In genomic region chr13:9467216-9467615, GRCm38 (mm10) we compare ENCODE assay signal across 9 mouse cellular contexts.
DNase-seq lines count a peak whose midpoint lies in the region; ATAC-seq lines count a peak whose summit lies in the region.
"Had no signal": no experiment of that assay in that cellular context is flagged by ENCODE, and none has a peak within 500 bp of the region (broad histone marks: within the 10 kb centered on the region; RNA-seq: fewer than 3 reads in every experiment).

No protein-coding gene starts in this region.

- intact Hi-C loops in left cerebral cortex, postnatal 4 days (cut with DNase I), result loop anchor here (5.0 to 10.0 kb wide), 2 partner anchors 190 to 282 kb away; partner anchors contain the start of gene Dip2c

- DNase-seq in urinary bladder, postnatal 25 days (ENCODE audit: low spot score), result peak; percentile 64
- DNase-seq in urinary bladder, adult 2 months (ENCODE audit: low spot score), result no peak
- peak; percentile 18 for DNase-seq in adrenal gland, adult 8-10 months
- DNase-seq in embryonic facial prominence, embryonic 10.5 days (ENCODE audit: low spot score), result peak; percentile 42
- DNase-seq in induced T-regulatory cell, adult 2 months (ENCODE audit: low read depth), result peak; percentile 81
- DNase-seq in left cerebral cortex, postnatal 4 days, result peak; percentile 47
- DNase-seq in ovary, postnatal 36 days (ENCODE audit: low spot score), result no peak

- H3K27me3 ChIP-seq in embryonic facial prominence, embryonic 10.5 days (replicated peaks; ENCODE audit: low read depth, poor library complexity, severe bottlenecking), result no peaks in the 10 kb centered on the region
- no peaks in the 10 kb centered on the region for H3K27me3 ChIP-seq in neural tube, embryonic 15.5 days (replicated peaks)
- H3K27me3 ChIP-seq: neural tube, embryonic 13.5 days had no signal

- no peaks in the 10 kb centered on the region for H3K9me3 ChIP-seq in embryonic facial prominence, embryonic 10.5 days
- no peaks in the 10 kb centered on the region for H3K9me3 ChIP-seq in neural tube, embryonic 15.5 days (replicated peaks)
- H3K9me3 ChIP-seq: neural tube, embryonic 13.5 days had no signal

- no peak overlapping the region for H3K27ac ChIP-seq in embryonic facial prominence, embryonic 10.5 days (replicated peaks)
- H3K27ac ChIP-seq in neural tube, embryonic 15.5 days (replicated peaks), result no peak overlapping the region
- H3K27ac ChIP-seq: neural tube, embryonic 13.5 days had no signal

- H3K36me3 ChIP-seq in embryonic facial prominence, embryonic 10.5 days (replicated peaks), result no peaks in the 10 kb centered on the region
- no peaks in the 10 kb centered on the region for H3K36me3 ChIP-seq in neural tube, embryonic 15.5 days
- H3K36me3 ChIP-seq: neural tube, embryonic 13.5 days had no signal

- 0 out of 2 replicates have a peak, but pooled peaks cover under 1% of the 10 kb centered on the region for H3K4me1 ChIP-seq in embryonic facial prominence, embryonic 10.5 days
- no peaks in the 10 kb centered on the region for H3K4me1 ChIP-seq in neural tube, embryonic 15.5 days
- H3K4me1 ChIP-seq: neural tube, embryonic 13.5 days had no signal

- H3K9ac ChIP-seq in neural tube, embryonic 15.5 days (replicated peaks), result no peak overlapping the region
- H3K9ac ChIP-seq: neural tube, embryonic 13.5 days had no signal

- ATAC-seq in neural tube, embryonic 15.5 days (ENCODE audit: low FRiP score), result 0 out of 2 replicates have a peak, but pooled peaks have one; percentile 9

- H3K4me2 ChIP-seq in neural tube, embryonic 15.5 days, result no peak overlapping the region
- H3K4me2 ChIP-seq: neural tube, embryonic 13.5 days had no signal

- 32% methylated on average over 1 of the region's 1 CpGs for WGBS in embryonic facial prominence, embryonic 10.5 days
- 26% methylated on average over 1 of the region's 1 CpGs for WGBS in neural tube, embryonic 15.5 days

- no peak overlapping the region for H3K4me3 ChIP-seq in embryonic facial prominence, embryonic 10.5 days
- no peak overlapping the region for H3K4me3 ChIP-seq in neural tube, embryonic 15.5 days (replicated peaks)
- H3K4me3 ChIP-seq: neural tube, embryonic 13.5 days had no signal

Comparison
In these comparisons a context has a peak if more than half of its experiments do, and no peak if none do; other contexts are left out.
1. DNase-seq: peak in urinary bladder, postnatal 25 days (single experiment), adrenal gland, adult 8-10 months (single experiment), embryonic facial prominence, embryonic 10.5 days (single experiment), induced T-regulatory cell, adult 2 months (single experiment) and left cerebral cortex, postnatal 4 days (single experiment); none in urinary bladder, adult 2 months (single experiment) and ovary, postnatal 36 days (single experiment).